Mouse (Mus musculus): Measurements from ENCODE around the gene Ptpn1. TPM values are rescaled to one million over a fixed set of nuclear protein-coding genes. Genes with fewer than 3 reads are reported as not detected.

The Ptpn1 gene
- polyA plus RNA-seq, 1 experiment from 2014 or later = 22.4 TPM

GRCm38 (mm10) chr2:167968504-167968903 is 36.6 kb downstream of the Ptpn1 start:
- no peak for ATAC-seq (ENCODE audit: low read depth)
- 85% methylated on average over 7 of the region's 7 CpGs for WGBS (ENCODE audit: insufficient replicate concordance)
- peaks cover 6% of the 10 kb centered on the region for H3K36me3 ChIP-seq (ENCODE audit: control insufficient read depth, insufficient read depth)
- H3K4me2 ChIP-seq (ENCODE audit: low read depth, low read length) = no peak overlapping the region
- no peaks in the 10 kb centered on the region for H3K27me3 ChIP-seq (ENCODE audit: control insufficient read depth, insufficient read depth, low read depth, low read length)
- H3K4me3 ChIP-seq (ENCODE audit: low read depth, low read length) = no peak overlapping the region
- H3K9me3 ChIP-seq (replicated peaks; ENCODE audit: control insufficient read depth, low read length) = no peaks in the 10 kb centered on the region
- H3K9ac ChIP-seq (ENCODE audit: low read depth, low read length) = no peak overlapping the region
- H3K27ac ChIP-seq (ENCODE audit: low read length) = no peak overlapping the region
- H3K4me1 ChIP-seq (ENCODE audit: control insufficient read depth, low read depth, low read length) = no peaks in the 10 kb centered on the region; the same call in none of the 2 replicates

GRCm38 (mm10) chr2:167969851-167970541 is 38.1 kb downstream of the Ptpn1 start:
- no peak overlapping the region for H3K4me2 ChIP-seq (ENCODE audit: low read depth, low read length)
- no peaks in the 10 kb centered on the region for H3K27me3 ChIP-seq (ENCODE audit: control insufficient read depth, insufficient read depth, low read depth, low read length)
- H3K9ac ChIP-seq (ENCODE audit: low read depth, low read length) = no peak overlapping the region
- H3K36me3 ChIP-seq (ENCODE audit: control insufficient read depth, insufficient read depth) = peaks cover 6% of the 10 kb centered on the region
- H3K27ac ChIP-seq (ENCODE audit: low read length) = no peak overlapping the region
- no peak for ATAC-seq (ENCODE audit: low read depth)
- no peaks in the 10 kb centered on the region for H3K9me3 ChIP-seq (replicated peaks; ENCODE audit: control insufficient read depth, low read length)
- no peaks in the 10 kb centered on the region; the same call in none of the 2 replicates for H3K4me1 ChIP-seq (ENCODE audit: control insufficient read depth, low read depth, low read length)
- WGBS (ENCODE audit: insufficient replicate concordance) = 73% methylated on average over 10 of the region's 10 CpGs
- H3K4me3 ChIP-seq (ENCODE audit: low read depth, low read length) = no peak overlapping the region

GRCm38 (mm10) chr2:167972146-167972545 is 40.3 kb downstream of the Ptpn1 start:
- Histone ChIP-seq H3K27me3 (ENCODE audit: control insufficient read depth, insufficient read depth, low read depth, low read length) (no peaks in the 10 kb centered on the region), H3K9me3 (replicated peaks; ENCODE audit: control insufficient read depth, low read length) (no peaks in the 10 kb centered on the region), H3K4me1 (ENCODE audit: control insufficient read depth, low read depth, low read length) (no peaks in the 10 kb centered on the region; the same call in none of the 2 replicates), H3K4me2 (ENCODE audit: low read depth, low read length) (no peak overlapping the region), H3K4me3 (ENCODE audit: low read depth, low read length) (no peak overlapping the region), H3K27ac (ENCODE audit: low read length) (no peak overlapping the region), H3K36me3 (ENCODE audit: control insufficient read depth, insufficient read depth) (peaks cover 6% of the 10 kb centered on the region), H3K9ac (ENCODE audit: low read depth, low read length) (no peak overlapping the region)
- 55% methylated on average over 5 of the region's 5 CpGs for WGBS (ENCODE audit: insufficient replicate concordance)
- 0 out of 2 replicates have a peak, but pooled peaks have one; percentile 18 for ATAC-seq (ENCODE audit: low read depth)

GRCm38 (mm10) chr2:167972809-167973208 is 41.0 kb downstream of the Ptpn1 start:
- Histone ChIP-seq H3K27ac (ENCODE audit: low read length) (no peak overlapping the region), H3K4me1 (ENCODE audit: control insufficient read depth, low read depth, low read length) (no peaks in the 10 kb centered on the region; the same call in none of the 2 replicates), H3K4me3 (ENCODE audit: low read depth, low read length) (no peak overlapping the region), H3K27me3 (ENCODE audit: control insufficient read depth, insufficient read depth, low read depth, low read length) (no peaks in the 10 kb centered on the region), H3K9me3 (replicated peaks; ENCODE audit: control insufficient read depth, low read length) (no peaks in the 10 kb centered on the region), H3K4me2 (ENCODE audit: low read depth, low read length) (no peak overlapping the region), H3K9ac (ENCODE audit: low read depth, low read length) (no peak overlapping the region), H3K36me3 (ENCODE audit: control insufficient read depth, insufficient read depth) (peaks cover 6% of the 10 kb centered on the region)
- ATAC-seq (ENCODE audit: low read depth) = no peak
- 21% methylated on average over 1 of the region's 1 CpGs for WGBS (ENCODE audit: insufficient replicate concordance)

GRCm38 (mm10) chr2:167975746-167976145 is 43.9 kb downstream of the Ptpn1 start:
- Histone ChIP-seq H3K36me3 (ENCODE audit: control insufficient read depth, insufficient read depth) (no peaks in the 10 kb centered on the region; the same call in none of the 2 replicates), H3K27ac (ENCODE audit: low read length) (no peak overlapping the region), H3K4me2 (ENCODE audit: low read depth, low read length) (no peak overlapping the region), H3K4me1 (ENCODE audit: control insufficient read depth, low read depth, low read length) (peaks cover 11% of the 10 kb centered on the region), H3K27me3 (ENCODE audit: control insufficient read depth, insufficient read depth, low read depth, low read length) (no peaks in the 10 kb centered on the region), H3K9ac (ENCODE audit: low read depth, low read length) (no peak overlapping the region), H3K9me3 (replicated peaks; ENCODE audit: control insufficient read depth, low read length) (no peaks in the 10 kb centered on the region), H3K4me3 (ENCODE audit: low read depth, low read length) (no peak overlapping the region)
- ATAC-seq (ENCODE audit: low read depth) = no peak
- WGBS (ENCODE audit: insufficient replicate concordance) = 48% methylated on average over 12 of the region's 12 CpGs

- WGBS (ENCODE audit: insufficient replicate concordance) = 82% methylated on average over 10 of the region's 10 CpGs
- no peak for ATAC-seq (ENCODE audit: low read depth)
These were observed 46.4 kb downstream of the Ptpn1 start for GRCm38 (mm10) chr2:167978271-167978670.

GRCm38 (mm10) chr2:167980391-167980790 is 48.5 kb downstream of the Ptpn1 start:
- H3K4me3 ChIP-seq (ENCODE audit: low read depth, low read length) = no peak overlapping the region
- ATAC-seq (ENCODE audit: low read depth) = no peak
- H3K27me3 ChIP-seq (ENCODE audit: control insufficient read depth, insufficient read depth, low read depth, low read length) = no peaks in the 10 kb centered on the region
- no peak overlapping the region for H3K4me2 ChIP-seq (ENCODE audit: low read depth, low read length)
- peaks cover 11% of the 10 kb centered on the region for H3K4me1 ChIP-seq (ENCODE audit: control insufficient read depth, low read depth, low read length)
- 69% methylated on average over 10 of the region's 10 CpGs for WGBS (ENCODE audit: insufficient replicate concordance)
- no peak overlapping the region for H3K9ac ChIP-seq (ENCODE audit: low read depth, low read length)
- H3K9me3 ChIP-seq (replicated peaks; ENCODE audit: control insufficient read depth, low read length) = no peaks in the 10 kb centered on the region
- no peaks in the 10 kb centered on the region; the same call in 1 of the 2 replicates for H3K36me3 ChIP-seq (ENCODE audit: control insufficient read depth, insufficient read depth)
- H3K27ac ChIP-seq (ENCODE audit: low read length) = no peak overlapping the region

More at GRCm38 (mm10) chr2:167978271-167978670, 46.4 kb downstream of the Ptpn1 start:
- Histone ChIP-seq H3K9ac (ENCODE audit: low read depth, low read length) (no peak overlapping the region), H3K4me3 (ENCODE audit: low read depth, low read length) (no peak overlapping the region), H3K27me3 (ENCODE audit: control insufficient read depth, insufficient read depth, low read depth, low read length) (no peaks in the 10 kb centered on the region), H3K36me3 (ENCODE audit: control insufficient read depth, insufficient read depth) (no peaks in the 10 kb centered on the region; the same call in none of the 2 replicates), H3K9me3 (replicated peaks; ENCODE audit: control insufficient read depth, low read length) (no peaks in the 10 kb centered on the region), H3K27ac (ENCODE audit: low read length) (peak overlapping the region; percentile 78), H3K4me1 (ENCODE audit: control insufficient read depth, low read depth, low read length) (peaks cover 11% of the 10 kb centered on the region), H3K4me2 (ENCODE audit: low read depth, low read length) (no peak overlapping the region)

GRCm38 (mm10) chr2:167982646-167983045 is 50.8 kb downstream of the Ptpn1 start:
- H3K4me1 ChIP-seq (ENCODE audit: control insufficient read depth, low read depth, low read length) = peaks cover 19% of the 10 kb centered on the region
- no peaks in the 10 kb centered on the region for H3K9me3 ChIP-seq (replicated peaks; ENCODE audit: control insufficient read depth, low read length)
- H3K36me3 ChIP-seq (ENCODE audit: control insufficient read depth, insufficient read depth) = no peaks in the 10 kb centered on the region
- no peak overlapping the region for H3K27ac ChIP-seq (ENCODE audit: low read length)
- H3K4me2 ChIP-seq (ENCODE audit: low read depth, low read length) = no peak overlapping the region
- no peaks in the 10 kb centered on the region for H3K27me3 ChIP-seq (ENCODE audit: control insufficient read depth, insufficient read depth, low read depth, low read length)
- peak; percentile 77 for ATAC-seq (ENCODE audit: low read depth)
- 60% methylated on average over 9 of the region's 9 CpGs for WGBS (ENCODE audit: insufficient replicate concordance)
- no peak overlapping the region for H3K4me3 ChIP-seq (ENCODE audit: low read depth, low read length)
- no peak overlapping the region for H3K9ac ChIP-seq (ENCODE audit: low read depth, low read length)

GRCm38 (mm10) chr2:167984371-167984770 is 52.5 kb downstream of the Ptpn1 start:
- Histone ChIP-seq H3K4me1 (ENCODE audit: control insufficient read depth, low read depth, low read length) (peaks cover 15% of the 10 kb centered on the region), H3K36me3 (ENCODE audit: control insufficient read depth, insufficient read depth) (no peaks in the 10 kb centered on the region), H3K4me2 (ENCODE audit: low read depth, low read length) (no peak overlapping the region), H3K9me3 (replicated peaks; ENCODE audit: control insufficient read depth, low read length) (no peaks in the 10 kb centered on the region), H3K9ac (ENCODE audit: low read depth, low read length) (no peak overlapping the region), H3K4me3 (ENCODE audit: low read depth, low read length) (no peak overlapping the region), H3K27ac (ENCODE audit: low read length) (no peak overlapping the region), H3K27me3 (ENCODE audit: control insufficient read depth, insufficient read depth, low read depth, low read length) (no peaks in the 10 kb centered on the region)
- WGBS (ENCODE audit: insufficient replicate concordance) = 72% methylated on average over 5 of the region's 5 CpGs
- ATAC-seq (ENCODE audit: low read depth) = no peak
